In genomic region chr3:65714372-65714771, GRCm38 (mm10) we compare ENCODE assay signal across 18 mouse cellular contexts.
"Had no signal": no experiment of that assay in that cellular context is flagged by ENCODE, and none has a peak within 500 bp of the region (broad histone marks: within the 10 kb centered on the region; RNA-seq: fewer than 3 reads in every experiment).

No protein-coding gene starts in this region.

- DNase-seq: lung, adult 2 months; lung, postnatal 14 days; lung, postnatal 36 days; midbrain, embryonic 14.5 days; right cerebral cortex, postnatal 14 days; thymus, adult 2 months; thymus, postnatal 25 days; thymus, postnatal 4 days had no signal

- H3K4me3 ChIP-seq: lung, embryonic 15.5 days; midbrain, embryonic 10.5 days; midbrain, embryonic 12.5 days; myocyte; neural tube, embryonic 12.5 days; stomach, embryonic 15.5 days had no signal

- H3K27me3 ChIP-seq: lung, embryonic 15.5 days; midbrain, embryonic 12.5 days; neural tube, embryonic 12.5 days; stomach, embryonic 15.5 days had no signal

- H3K27ac ChIP-seq: lung, embryonic 15.5 days; macrophage; midbrain, embryonic 10.5 days; midbrain, embryonic 12.5 days; neural tube, embryonic 12.5 days; stomach, embryonic 15.5 days; stomach, postnatal 0 days had no signal

- ATAC-seq: lung, postnatal 0 days; midbrain, embryonic 16.5 days had no signal

- H3K36me3 ChIP-seq: lung, embryonic 15.5 days; midbrain, embryonic 10.5 days; midbrain, embryonic 12.5 days; neural tube, embryonic 12.5 days; stomach, embryonic 15.5 days had no signal

- H3K9ac ChIP-seq: lung, embryonic 15.5 days; midbrain, embryonic 12.5 days; neural tube, embryonic 12.5 days; stomach, embryonic 15.5 days had no signal

- H3K9me3 ChIP-seq: lung, embryonic 15.5 days; midbrain, embryonic 10.5 days; midbrain, embryonic 12.5 days; neural tube, embryonic 12.5 days; stomach, embryonic 15.5 days had no signal

- H3K4me2 ChIP-seq: lung, embryonic 15.5 days; midbrain, embryonic 12.5 days; neural tube, embryonic 12.5 days; stomach, embryonic 15.5 days had no signal

- H3K4me1 ChIP-seq: lung, embryonic 15.5 days; midbrain, embryonic 10.5 days; midbrain, embryonic 12.5 days; neural tube, embryonic 12.5 days; stomach, embryonic 15.5 days had no signal
